Mouse (Mus musculus): ENCODE results near the gene Sdf2. TPM values are rescaled to one million over a fixed set of nuclear protein-coding genes. Genes with fewer than 3 reads are reported as not detected.

Sdf2 gene
- polyA plus RNA-seq, 1 experiment from 2014 or later, result 29.0 TPM

- WGBS (ENCODE audit: insufficient replicate concordance), result under 1% methylated on average over 49 of the region's 49 CpGs
Measured at GRCm38 (mm10) chr11:78301357-78302084, 56.0 kb downstream of the Sdf2 start, which contains the start of gene Spag5. Gene Spag5, plus strand, starts transcription at chr11:78301529.

More at GRCm38 (mm10) chr11:78301357-78302084, 56.0 kb downstream of the Sdf2 start, which contains the start of gene Spag5:
- Histone ChIP-seq H3K36me3 (replicated peaks) (peaks cover 35% of the 10 kb centered on the region), H3K9me3 (replicated peaks) (no peaks in the 10 kb centered on the region), H3K27me3 (no peaks in the 10 kb centered on the region), H3K4me2 (peak within 1 kb of the TSS; percentile 78), H3K4me1 (replicated peaks) (peaks cover 40% of the 10 kb centered on the region), H3K4me3 (replicated peaks) (peak within 1 kb of the TSS; percentile 90), H3K27ac (replicated peaks) (peak within 1 kb of the TSS; percentile 85), H3K9ac (peak within 1 kb of the TSS; percentile 86)
- peak; percentile 98 for ATAC-seq (ENCODE audit: insufficient read depth)

Other genes starting within 250 kb of the Sdf2 start
- 14.9 and 16.3 TPM in 2 replicates for gene Dhrs13, start 213.5 kb upstream of the Sdf2 start, polyA plus RNA-seq (2015; fragmentation: Nextera tagmentation; extraction: Ambion mirVana)
- 25.1 and 27.3 TPM in 2 replicates for gene Flot2, start 207.8 kb upstream of the Sdf2 start, polyA plus RNA-seq (2015; fragmentation: Nextera tagmentation; extraction: Ambion mirVana)
- 13.8 and 13.9 TPM in 2 replicates for gene Eral1, start 165.4 kb upstream of the Sdf2 start, polyA plus RNA-seq (2015; fragmentation: Nextera tagmentation; extraction: Ambion mirVana)
- gene Fam222b, start 151.1 kb upstream of the Sdf2 start, polyA plus RNA-seq (2015; fragmentation: Nextera tagmentation; extraction: Ambion mirVana), result 4.2 and 4.3 TPM in 2 replicates
- gene Traf4, start 80.2 kb upstream of the Sdf2 start, polyA plus RNA-seq (2015; fragmentation: Nextera tagmentation; extraction: Ambion mirVana), result 27.5 and 32.4 TPM in 2 replicates
- 8.1 and 11.4 TPM in 2 replicates for gene Nek8, start 69.1 kb upstream of the Sdf2 start, polyA plus RNA-seq (2015; fragmentation: Nextera tagmentation; extraction: Ambion mirVana)
- gene Tlcd1, start 69.0 kb upstream of the Sdf2 start, polyA plus RNA-seq (2015; fragmentation: Nextera tagmentation; extraction: Ambion mirVana), result 43.3 and 44.5 TPM in 2 replicates
- gene Rpl23a, start 62.2 kb upstream of the Sdf2 start, polyA plus RNA-seq (2015; fragmentation: Nextera tagmentation; extraction: Ambion mirVana), result 569 and 671 TPM in 2 replicates
- gene Rab34, start 57.3 kb upstream of the Sdf2 start, polyA plus RNA-seq (2015; fragmentation: Nextera tagmentation; extraction: Ambion mirVana), result 15.2 and 16.3 TPM in 2 replicates
- 0.24 and 0.55 TPM in 2 replicates for gene Proca1, start 52.4 kb upstream of the Sdf2 start, polyA plus RNA-seq (2015; fragmentation: Nextera tagmentation; extraction: Ambion mirVana)
- gene Supt6, start 241 bp downstream of the Sdf2 start, polyA plus RNA-seq (2015; fragmentation: Nextera tagmentation; extraction: Ambion mirVana), result 9.5 and 9.8 TPM in 2 replicates
- 24.8 and 28.4 TPM in 2 replicates for gene 2610507B11Rik, start 16.0 kb downstream of the Sdf2 start, polyA plus RNA-seq (2015; fragmentation: Nextera tagmentation; extraction: Ambion mirVana)
- gene BC030499, start 45.1 kb downstream of the Sdf2 start, polyA plus RNA-seq (2015; fragmentation: Nextera tagmentation; extraction: Ambion mirVana), result 0.22 TPM in 1 of 2 replicates, not detected in the other
- 34.8 and 35.0 TPM in 2 replicates for gene Spag5, start 55.8 kb downstream of the Sdf2 start, polyA plus RNA-seq (2015; fragmentation: Nextera tagmentation; extraction: Ambion mirVana)
- gene Aldoc, start 77.2 kb downstream of the Sdf2 start, polyA plus RNA-seq (2015; fragmentation: Nextera tagmentation; extraction: Ambion mirVana), result 10.5 and 13.3 TPM in 2 replicates
- 31.1 and 33.3 TPM in 2 replicates for gene Pigs, start 82.7 kb downstream of the Sdf2 start, polyA plus RNA-seq (2015; fragmentation: Nextera tagmentation; extraction: Ambion mirVana)
- gene Unc119, start 97.7 kb downstream of the Sdf2 start, polyA plus RNA-seq (2015; fragmentation: Nextera tagmentation; extraction: Ambion mirVana), result 27.4 and 29.4 TPM in 2 replicates
- gene Foxn1, start 140.8 kb downstream of the Sdf2 start, polyA plus RNA-seq (2015; fragmentation: Nextera tagmentation; extraction: Ambion mirVana), result not detected in 2 replicates
- 0.05 TPM in 1 of 2 replicates, not detected in the other for gene Slc13a2, start 176.5 kb downstream of the Sdf2 start, polyA plus RNA-seq (2015; fragmentation: Nextera tagmentation; extraction: Ambion mirVana)
- 6.5 and 7.8 TPM in 2 replicates for gene Slc46a1, start 220.0 kb downstream of the Sdf2 start, polyA plus RNA-seq (2015; fragmentation: Nextera tagmentation; extraction: Ambion mirVana)

Measured in liver, embryonic 15.5 days (tissue).